Mouse (Mus musculus) layer of hippocampus, adult 2 months (tissue): ENCODE results near the gene Plin5. TPM values are rescaled to one million over a fixed set of nuclear protein-coding genes. Genes with fewer than 3 reads are reported as not detected.
A peak's percentile ranks its signal among the peaks of the same experiment; 100 is the strongest.

Source experiments
- DNase-seq, 2 experiments: peaks; one replicate each; pipeline ENCODE4 v3.0.0; 2022; ENCODE audit warnings: low spot score in 2 of 2
- H3K27ac ChIP-seq: fragments of 200-600 bp; 2 replicates; pipeline ENCODE4 v1.8.1; 2022
- H3K4me3 ChIP-seq: fragments of 200-600 bp; 2 replicates; pipeline ENCODE4 v1.8.1; 2022; ENCODE audit warnings: mild to moderate bottlenecking
- CTCF ChIP-seq: fragments of 200-600 bp; conservative IDR thresholded peaks from 2 replicates; pipeline ENCODE4 v1.8.1; 2022; ENCODE audit warnings: antibody characterized with exemption, mild to moderate bottlenecking, moderate library complexity
- long read RNA-seq, 2 experiments: library from polyadenylated mRNA; stranded (forward); transcript quantifications; one replicate each; pipeline ENCODE4 v2.0.0; 2021; ENCODE audit warnings: borderline mapping rate in 2 of 2
- total RNA-seq, 2 experiments: library from RNA; stranded (reverse); gene quantifications; 2 replicates each; pipeline ENCODE4 v1.2.3; 2021

Gene Plin5
- total RNA-seq, result under 1 TPM; 0.54 to 0.76 TPM
- long read RNA-seq, experiment 1, result 0 reads
- long read RNA-seq, experiment 2, partial matches to known transcripts, result 0 of 2 reads
- long read RNA-seq, experiment 2, other reads (novel, unspliced or antisense), result 1 of 2 reads

DNA sequence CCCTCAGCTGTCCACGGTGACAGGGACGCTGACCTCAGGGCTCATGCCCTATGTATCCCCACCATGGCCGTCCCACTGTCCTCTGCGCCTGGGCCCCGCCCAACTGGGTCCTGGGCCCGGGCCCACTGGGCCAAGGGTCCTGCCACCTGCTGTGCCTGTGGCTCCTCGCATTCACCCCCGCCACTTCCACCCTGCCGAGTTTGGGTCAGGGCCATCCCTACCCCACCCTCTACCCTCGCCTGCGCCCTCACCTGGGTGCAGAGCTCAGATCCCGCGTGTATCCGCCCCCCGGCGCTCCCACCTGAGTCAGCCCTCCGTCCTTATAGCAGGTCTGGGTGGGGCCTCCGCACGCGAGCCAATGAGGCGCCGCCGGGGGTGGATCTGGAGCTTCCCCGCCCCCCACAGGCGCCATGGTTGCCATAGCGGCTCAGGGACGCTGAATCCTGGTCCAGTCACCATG lies at the start of gene Plin5:
Plin5 (minus strand) TSS at position 346 of the 460 bp plus-strand sequence.
- Histone ChIP-seq H3K4me3 (peak within 1 kb of the TSS; percentile 38), H3K27ac (no peak within 1 kb of the TSS)
- no peak for TF ChIP-seq CTCF
- no peak for DNase-seq

- no peak for DNase-seq
- Histone ChIP-seq H3K4me3 (no peak overlapping the region), H3K27ac (no peak overlapping the region)
- TF ChIP-seq CTCF, result no peak
Measured at GRCm38 (mm10) chr17:56165671-56166070, 48.3 kb upstream of the Plin5 start.

DNA sequence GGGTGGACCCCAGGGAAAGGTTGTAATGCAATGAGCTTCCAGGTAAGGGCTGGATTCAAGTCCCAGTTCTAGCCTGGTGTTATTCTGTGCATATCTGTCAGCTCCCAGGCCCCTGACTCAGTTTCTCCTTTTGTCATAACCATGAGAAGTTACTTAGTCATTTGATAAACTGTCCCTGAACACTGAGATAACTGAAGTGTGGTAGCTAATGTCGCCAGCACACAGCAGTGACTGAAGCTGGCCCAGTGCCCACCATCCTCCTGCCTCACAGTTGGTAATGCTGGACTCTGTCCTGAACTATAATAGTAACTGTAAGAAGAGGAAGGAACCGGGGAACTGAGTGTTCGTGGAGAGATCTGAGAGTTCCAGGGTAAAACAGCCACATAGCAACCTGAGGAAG lies 47.1 kb upstream of the Plin5 start:
- TF ChIP-seq CTCF, result no peak
- no peak overlapping the region for H3K4me3 ChIP-seq
- no peak for DNase-seq
- no peak overlapping the region for H3K27ac ChIP-seq

GRCm38 (mm10) chr17:56163523-56164102 lies 46.2 kb upstream of the Plin5 start:
- no peak for DNase-seq
- no peak overlapping the region for H3K4me3 ChIP-seq
- TF ChIP-seq CTCF, result no peak
- no peak overlapping the region for H3K27ac ChIP-seq

GRCm38 (mm10) chr17:56162231-56162774 lies 44.9 kb upstream of the Plin5 start, which contains the start of gene Tnfaip8l1:
Gene Tnfaip8l1, plus strand, starts transcription at chr17:56162477.
- peak; percentile 97 for DNase-seq
- Histone ChIP-seq H3K4me3 (peak within 1 kb of the TSS; percentile 64), H3K27ac (peak within 1 kb of the TSS; percentile 64)
- TF ChIP-seq CTCF, result no peak

DNA sequence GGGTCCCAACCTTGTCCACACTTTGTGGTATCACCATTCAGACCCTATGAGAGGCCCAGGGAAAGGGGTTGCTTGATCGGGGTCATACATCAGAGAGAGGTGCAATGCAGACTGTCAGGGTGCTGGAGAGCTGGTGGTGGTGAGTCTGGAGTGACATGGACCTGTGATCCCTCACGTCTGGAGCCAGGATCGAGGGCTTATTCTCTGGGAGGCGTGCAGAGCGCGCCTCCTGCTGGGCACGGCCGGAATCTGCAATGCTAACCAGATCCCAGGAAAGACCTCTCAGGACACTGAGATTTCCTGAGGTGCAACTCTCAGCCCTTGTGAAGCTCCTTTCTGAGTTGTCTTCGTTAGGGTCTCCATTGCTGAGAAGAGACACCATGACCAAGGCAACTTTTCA lies 42.3 kb upstream of the Plin5 start:
- DNase-seq, result peak in 1 of 2 experiments; percentile 69
- peak; percentile 97 for TF ChIP-seq CTCF
- no peak overlapping the region for H3K27ac ChIP-seq
- H3K4me3 ChIP-seq, result no peak overlapping the region

DNA sequence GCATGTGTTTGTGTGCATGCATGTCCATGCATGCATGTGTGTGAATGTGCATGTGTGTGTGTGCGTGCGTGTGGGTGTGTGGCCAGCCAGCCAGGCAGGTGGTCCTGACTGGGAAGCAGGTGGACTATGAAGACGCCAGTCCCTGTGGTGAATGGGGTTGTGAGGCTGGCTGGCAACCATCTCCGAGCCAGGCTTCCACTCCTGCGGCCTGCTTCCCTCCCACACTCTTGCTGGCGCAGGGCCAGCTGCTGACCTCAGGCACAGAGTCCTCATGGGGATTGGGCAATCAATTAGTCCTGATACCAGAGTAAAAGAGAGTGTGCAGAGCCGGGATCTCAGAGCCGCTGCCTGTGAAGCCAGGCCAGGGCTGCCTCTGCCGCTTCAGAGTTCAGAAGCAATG lies 36.2 kb upstream of the Plin5 start:
- TF ChIP-seq CTCF, result no peak
- no peak overlapping the region for H3K27ac ChIP-seq
- DNase-seq, result no peak

GRCm38 (mm10) chr17:56149897-56150296 lies 32.5 kb upstream of the Plin5 start:
- no peak for DNase-seq
- H3K27ac ChIP-seq, result no peak overlapping the region
- no peak for TF ChIP-seq CTCF
- H3K4me3 ChIP-seq, result no peak overlapping the region

More for the DNA sequence above, 36.2 kb upstream of the Plin5 start:
- no peak overlapping the region for H3K4me3 ChIP-seq

- no peak for TF ChIP-seq CTCF
- peak overlapping the region; percentile 45 for H3K4me3 ChIP-seq
- no peak for DNase-seq
Measured at GRCm38 (mm10) chr17:56148790-56149618, 31.6 kb upstream of the Plin5 start.

DNA sequence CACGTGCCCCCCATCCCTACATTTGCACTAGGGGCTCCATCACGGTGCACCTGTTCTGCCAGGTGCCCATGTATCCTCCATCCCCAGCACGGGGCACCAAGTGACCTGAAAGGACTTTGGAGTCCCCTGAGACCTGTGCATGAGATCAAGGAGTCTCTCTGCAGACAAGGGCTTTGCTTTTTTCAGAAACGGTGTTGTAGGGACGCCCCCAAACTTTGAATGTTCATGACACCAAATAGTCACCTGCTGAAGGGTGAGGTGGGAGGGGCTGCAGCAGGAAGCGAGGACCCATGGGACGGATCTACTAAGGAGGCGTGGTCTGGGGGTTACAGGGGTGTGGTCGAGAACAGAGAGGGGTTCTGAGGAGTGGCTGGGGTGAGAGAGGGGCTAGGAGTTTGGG lies 30.9 kb upstream of the Plin5 start:
- Histone ChIP-seq H3K4me3 (no peak overlapping the region), H3K27ac (no peak overlapping the region)
- no peak for TF ChIP-seq CTCF
- no peak for DNase-seq

More at GRCm38 (mm10) chr17:56148790-56149618, 31.6 kb upstream of the Plin5 start:
- H3K27ac ChIP-seq, result no peak overlapping the region; the same call in 1 of the 2 replicates

DNA sequence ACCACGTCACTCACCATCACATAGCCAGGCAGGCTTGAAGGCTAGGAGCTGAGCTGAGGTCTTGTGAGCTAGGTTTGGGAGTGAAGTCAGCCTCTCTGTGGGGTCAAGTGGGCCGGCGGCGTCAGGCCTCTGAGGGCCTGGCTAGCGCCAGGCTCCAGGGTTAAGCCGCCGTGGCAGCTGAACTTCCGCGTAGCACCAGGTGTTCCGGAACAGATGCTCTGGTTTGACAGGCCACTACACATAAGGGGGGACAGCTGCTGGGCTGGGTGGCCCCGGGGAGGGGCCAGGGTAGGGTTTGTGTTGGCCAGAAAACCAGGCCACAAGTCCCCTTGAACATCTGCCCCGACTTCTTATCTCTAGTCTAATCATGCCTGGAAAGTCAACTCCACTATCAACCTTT lies 30.0 kb upstream of the Plin5 start:
- no peak for DNase-seq
- TF ChIP-seq CTCF, result no peak
- H3K27ac ChIP-seq, result no peak overlapping the region
- H3K4me3 ChIP-seq, result no peak overlapping the region

DNA sequence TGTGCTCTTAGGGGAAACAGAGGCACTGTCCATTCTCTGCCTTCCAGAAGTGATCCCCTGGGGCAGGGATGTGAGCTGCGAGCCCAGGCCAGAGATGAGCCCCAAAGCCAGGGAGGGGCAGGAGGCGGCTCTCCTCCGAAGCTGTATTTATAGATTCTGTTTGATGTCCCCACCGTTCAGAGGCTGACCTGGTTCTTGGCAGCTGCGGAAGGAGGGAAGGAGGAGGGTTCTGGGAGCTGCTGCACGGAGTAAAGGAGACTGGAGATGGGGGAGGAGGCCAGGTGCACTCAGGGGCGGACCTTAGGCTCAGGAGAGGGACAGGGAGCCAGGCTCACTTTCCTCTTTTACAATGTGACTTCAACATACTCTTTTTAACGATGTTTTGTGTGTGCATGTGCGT lies 28.7 kb upstream of the Plin5 start:
- no peak for TF ChIP-seq CTCF
- no peak for DNase-seq
- H3K27ac ChIP-seq, result no peak overlapping the region
- H3K4me3 ChIP-seq, result no peak overlapping the region

DNA sequence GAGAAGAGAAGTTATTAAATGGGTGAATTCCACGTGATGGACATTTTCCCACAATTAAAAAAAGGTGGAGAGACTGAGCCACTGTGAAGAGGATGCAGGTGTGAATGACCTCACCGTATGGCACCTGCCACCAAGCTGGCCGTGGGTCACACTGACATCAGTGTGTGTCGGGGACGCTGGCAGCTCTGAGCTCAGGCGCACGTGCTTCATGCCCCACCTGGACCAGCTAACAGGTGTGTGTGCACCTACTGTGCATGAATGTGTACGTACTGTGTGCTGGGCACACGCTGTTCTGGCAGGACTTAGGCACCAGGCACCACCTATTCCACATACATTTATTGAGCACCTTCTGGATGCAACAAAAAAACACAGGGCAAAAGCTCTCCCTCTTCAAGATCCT lies 27.1 kb upstream of the Plin5 start:
- no peak for DNase-seq
- no peak for TF ChIP-seq CTCF
- H3K27ac ChIP-seq, result no peak overlapping the region
- H3K4me3 ChIP-seq, result no peak overlapping the region
